Mouse (Mus musculus) liver, adult 2 months (tissue): ENCODE results near the gene Iah1.

ENCODE experiments used
- CTCF ChIP-seq: fragments of 200-500 bp; IDR thresholded peaks from 2 replicates; pipeline ENCODE4 v1.5.1; 2011; ENCODE audit warnings: low read depth, low read length, control low read depth
- POLR2A ChIP-seq: fragments of 200-500 bp; IDR thresholded peaks from 2 replicates; pipeline ENCODE4 v1.6.1; 2011; ENCODE audit warnings: low read length, control low read depth; ENCODE audit not compliant: insufficient read depth; ENCODE audit errors: extremely low read depth

DNA sequence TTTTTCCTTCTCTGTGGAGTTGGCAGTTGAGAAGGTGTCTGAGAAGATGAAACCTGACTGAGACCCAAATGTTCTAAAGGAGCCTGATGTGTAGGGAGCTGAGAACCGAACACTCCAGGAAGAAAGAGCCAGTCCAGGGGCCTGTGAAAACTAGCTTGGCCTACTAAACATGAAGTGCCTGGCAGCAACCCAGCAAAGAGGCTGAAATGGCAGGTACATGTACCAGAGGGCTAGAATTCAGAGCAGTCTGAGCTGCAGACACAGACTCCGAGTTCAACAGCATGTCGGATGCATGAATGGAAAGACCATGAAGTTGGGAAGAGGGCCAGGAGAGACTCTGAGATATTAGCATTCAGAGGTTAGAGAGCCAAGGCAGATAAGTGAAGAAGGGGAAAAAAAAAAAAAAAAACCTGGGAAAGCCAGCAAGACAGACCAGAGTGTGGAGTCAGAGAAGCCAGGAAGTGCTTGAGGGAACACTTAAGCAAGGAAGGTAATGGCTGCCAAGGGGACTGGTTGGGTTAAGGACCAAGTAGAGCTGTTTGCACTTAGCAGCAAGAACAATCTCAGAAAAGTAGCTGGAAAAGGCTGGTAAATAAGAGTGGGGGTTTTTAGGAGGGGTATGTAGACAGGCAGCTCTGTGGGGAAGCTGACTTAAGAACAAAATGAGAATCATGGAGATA, 27.3 kb upstream of the Iah1 start:
- TF ChIP-seq POLR2A (no peak), CTCF (no peak)
